Mouse (Mus musculus) heart, adult 2 months (tissue): Measurements from ENCODE around the gene Hmga2. TPM values are rescaled to one million over a fixed set of nuclear protein-coding genes. Genes with fewer than 3 reads are reported as not detected.
"Not testable (repeated sequence)": the region's sequence is repeated elsewhere in the genome, so short reads cannot be mapped to it uniquely, and the experiment has no call there.

Experiments used
- DNase-seq, 2 experiments: peaks; one replicate each; pipeline ENCODE4 v3.0.0; 2021
- H3K27ac ChIP-seq: fragments of 200-600 bp; 2 replicates; pipeline ENCODE4 v1.8.1; 2022
- H3K27me3 ChIP-seq: fragments of 200-500 bp; 2 replicates; pipeline ENCODE4 v1.6.1; 2012; ENCODE audit warnings: mild to moderate bottlenecking, low read length, inconsistent platforms, mixed read lengths; ENCODE audit not compliant: control insufficient read depth, insufficient read depth
- H3K36me3 ChIP-seq: fragments of 200-500 bp; 2 replicates; pipeline ENCODE4 v1.6.1; 2012; ENCODE audit warnings: low read length, inconsistent platforms; ENCODE audit not compliant: control insufficient read depth, insufficient read depth
- H3K4me1 ChIP-seq: fragments of 200-500 bp; 2 replicates; pipeline ENCODE4 v1.6.1; 2011; ENCODE audit warnings: low read length; ENCODE audit not compliant: control insufficient read depth, insufficient read depth
- H3K4me3 ChIP-seq: fragments of 200-600 bp; 2 replicates; pipeline ENCODE4 v1.8.1; 2022
- H3K79me2 ChIP-seq: fragments of 200-500 bp; replicated peaks from 2 replicates; pipeline ENCODE4 v1.6.1; 2012; ENCODE audit warnings: mild to moderate bottlenecking, inconsistent platforms, low read length, moderate library complexity, mixed read lengths; ENCODE audit not compliant: control insufficient read depth, insufficient read depth
- H3K9ac ChIP-seq: fragments of 200-500 bp; 2 replicates; pipeline ENCODE4 v1.6.1; 2012; ENCODE audit warnings: low read depth, mild to moderate bottlenecking, control low read depth, inconsistent platforms, low read length, mixed read lengths
- CTCF ChIP-seq: fragments of 200-600 bp; IDR thresholded peaks from 2 replicates; pipeline ENCODE4 v1.8.1; 2022; ENCODE audit warnings: antibody characterized with exemption, mild to moderate bottlenecking, moderate library complexity
- EP300 ChIP-seq: fragments of 200-500 bp; IDR thresholded peaks from 2 replicates; pipeline ENCODE4 v1.6.1; 2011; ENCODE audit warnings: low read depth, low read length, control low read depth; ENCODE audit not compliant: insufficient read depth
- POLR2A ChIP-seq: fragments of 200-500 bp; IDR thresholded peaks from 2 replicates; pipeline ENCODE4 v1.6.1; 2011; ENCODE audit warnings: mild to moderate bottlenecking, low read depth, low read length, control low read depth; ENCODE audit not compliant: insufficient read depth
- WGBS: fragments of 180-500 bp; shearing (Covaris S2); methylation state at CpG from one replicate; pipeline ENCODE4 v1.1.7; 2018; 5-methylcytosine and 5-hydroxymethylcytosine counted together
- intact Hi-C: fragments of 180-260 bp; cut with DNase I; formaldehyde crosslinking; loops from one replicate; pipeline ENCODE4 v1.15.1; 2025
- polyA plus RNA-seq: library from polyadenylated mRNA; depleted of rRNA; stranded (reverse); fragments of >200 nt; gene quantifications from 2 replicates; pipeline ENCODE4 v1.2.3, GENCODE M21; 2012
- total RNA-seq, 2 experiments: library from RNA; stranded (reverse); gene quantifications; 2 replicates each; pipeline ENCODE4 v1.2.3; 2021

The Hmga2 gene
- total and polyA plus RNA-seq, 3 experiments: not detected

- no peak overlapping the region for H3K9ac ChIP-seq
- TF ChIP-seq EP300 (no peak), POLR2A (no peak), CTCF (no peak)
- intact Hi-C loops: no loop called here
- no peaks in the 10 kb centered on the region for H3K4me1 ChIP-seq
- DNase-seq: no peak
- H3K36me3 ChIP-seq: no peaks in the 10 kb centered on the region
- WGBS: 94% methylated on average over 21 of the region's 21 CpGs
- no peak overlapping the region for H3K4me3 ChIP-seq
- H3K79me2 ChIP-seq: no peaks in the 10 kb centered on the region
- no peak overlapping the region for H3K27ac ChIP-seq
- H3K27me3 ChIP-seq: no peaks in the 10 kb centered on the region
These were observed 107.0 kb downstream of the Hmga2 start for GRCm38 (mm10) chr10:120369187-120369805.

GRCm38 (mm10) chr10:120366173-120366592 is 110.1 kb downstream of the Hmga2 start:
- H3K79me2 ChIP-seq, H3K4me1 ChIP-seq, H3K27me3 ChIP-seq, H3K27ac ChIP-seq, intact Hi-C loops, DNase-seq, H3K36me3 ChIP-seq, H3K4me3 ChIP-seq, H3K9ac ChIP-seq: not testable (repeated sequence)
- 87% methylated on average over 3 of the region's 3 CpGs for WGBS

- H3K9ac ChIP-seq: no peak overlapping the region
- H3K4me1 ChIP-seq: no peaks in the 10 kb centered on the region
- H3K27me3 ChIP-seq: no peaks in the 10 kb centered on the region
- H3K36me3 ChIP-seq: no peaks in the 10 kb centered on the region
- no peak for DNase-seq
- intact Hi-C loops: no loop called here
- TF ChIP-seq CTCF (no peak), POLR2A (no peak), EP300 (no peak)
- no peaks in the 10 kb centered on the region for H3K79me2 ChIP-seq
- H3K27ac ChIP-seq: no peak overlapping the region
- no peak overlapping the region for H3K4me3 ChIP-seq
- WGBS: 77% methylated on average over 24 of the region's 24 CpGs
These were observed 110.7 kb downstream of the Hmga2 start for GRCm38 (mm10) chr10:120365380-120366172.

- intact Hi-C loops: no loop called here
- H3K36me3 ChIP-seq: no peaks in the 10 kb centered on the region
These were observed 112.2 kb downstream of the Hmga2 start for GRCm38 (mm10) chr10:120363983-120364582.

GRCm38 (mm10) chr10:120363298-120363982 is 112.8 kb downstream of the Hmga2 start:
- H3K4me1 ChIP-seq, H3K36me3 ChIP-seq, H3K9ac ChIP-seq, H3K27me3 ChIP-seq, intact Hi-C loops, H3K27ac ChIP-seq, H3K4me3 ChIP-seq, H3K79me2 ChIP-seq, DNase-seq: not testable (repeated sequence)
- WGBS: 65% methylated on average over 11 of the region's 11 CpGs

More at GRCm38 (mm10) chr10:120363983-120364582, 112.2 kb downstream of the Hmga2 start:
- TF ChIP-seq EP300: no peak
- TF ChIP-seq POLR2A: no peak
- TF ChIP-seq CTCF: no peak
- no peak for DNase-seq
- H3K4me1 ChIP-seq: no peaks in the 10 kb centered on the region
- H3K4me3 ChIP-seq: no peak overlapping the region
- H3K79me2 ChIP-seq: no peaks in the 10 kb centered on the region
- no peaks in the 10 kb centered on the region for H3K27me3 ChIP-seq
- 70% methylated on average over 20 of the region's 20 CpGs for WGBS
- H3K27ac ChIP-seq: no peak overlapping the region
- no peak overlapping the region for H3K9ac ChIP-seq
